Mouse (Mus musculus) kidney, embryonic 15.5 days (tissue): ENCODE data around the gene Pabpc4. TPM values are rescaled to one million over a fixed set of nuclear protein-coding genes. Genes with fewer than 3 reads are reported as not detected.
"Not testable (repeated sequence)": the region's sequence is repeated elsewhere in the genome, so short reads cannot be mapped to it uniquely, and the experiment has no call there.

Experiments
- ATAC-seq: fragments of 200-750 bp; cut with Nextera tagmentation; replicated peaks from 2 replicates; pipeline ENCODE4 v1.8.0; 2017; ENCODE audit warnings: moderate TSS enrichment; ENCODE audit not compliant: low FRiP score
- H3K27ac ChIP-seq: fragments of 300-500 bp; sonication (generic); 2 replicates; pipeline ENCODE4 v1.5.1; 2015; ENCODE audit warnings: mild to moderate bottlenecking, inconsistent platforms
- H3K27me3 ChIP-seq: fragments of 300-500 bp; sonication (generic); 2 replicates; pipeline ENCODE4 v1.6.1; 2015; ENCODE audit warnings: inconsistent platforms
- H3K36me3 ChIP-seq: fragments of 300-500 bp; sonication (generic); 2 replicates; pipeline ENCODE4 v1.6.1; 2015; ENCODE audit warnings: inconsistent platforms
- H3K4me1 ChIP-seq: fragments of 300-500 bp; sonication (generic); 2 replicates; pipeline ENCODE4 v1.6.1; 2015; ENCODE audit warnings: inconsistent platforms
- H3K4me2 ChIP-seq: fragments of 300-500 bp; sonication (generic); 2 replicates; pipeline ENCODE4 v1.6.1; 2015; ENCODE audit warnings: moderate library complexity, mild to moderate bottlenecking, inconsistent platforms
- H3K4me3 ChIP-seq: fragments of 300-500 bp; sonication (generic); replicated peaks from 2 replicates; pipeline ENCODE4 v1.5.1; 2015; ENCODE audit warnings: mild to moderate bottlenecking, inconsistent platforms
- H3K9ac ChIP-seq: fragments of 300-500 bp; sonication (generic); 2 replicates; pipeline ENCODE4 v1.6.1; 2015; ENCODE audit warnings: mild to moderate bottlenecking, inconsistent platforms
- H3K9me3 ChIP-seq: fragments of 300-500 bp; sonication (generic); replicated peaks from 2 replicates; pipeline ENCODE4 v1.6.1; 2016; ENCODE audit warnings: inconsistent platforms
- WGBS: fragments of 180-500 bp; shearing (Covaris S2); methylation state at CpG from one replicate; pipeline ENCODE4 v1.1.7; 2015; ENCODE audit warnings: mixed read lengths; 5-methylcytosine and 5-hydroxymethylcytosine counted together
- polyA plus RNA-seq: library from polyadenylated mRNA; unstranded; fragments of >200 nt; fragmentation: Nextera tagmentation; extraction: Ambion mirVana; gene quantifications from 2 replicates; pipeline ENCODE4 v1.2.1, GENCODE M21; 2015

Pabpc4 gene
- polyA plus RNA-seq, 1 experiment from 2014 or later = 47.4 TPM

GRCm38 (mm10) chr4:123252214-123252613 lies 9.9 kb upstream of the Pabpc4 start:
- Histone ChIP-seq H3K4me2 (no peak overlapping the region), H3K27me3 (peaks cover 4% of the 10 kb centered on the region; the same call in 1 of the 2 replicates), H3K4me1 (peaks cover 35% of the 10 kb centered on the region), H3K36me3 (no peaks in the 10 kb centered on the region), H3K9ac (no peak overlapping the region), H3K4me3 (no peak overlapping the region), H3K9me3 (no peaks in the 10 kb centered on the region), H3K27ac (no peak overlapping the region)
- ATAC-seq = no peak
- 70% methylated on average over 5 of the region's 5 CpGs for WGBS

- Histone ChIP-seq H3K4me3 (no peak overlapping the region), H3K9me3 (no peaks in the 10 kb centered on the region), H3K36me3 (no peaks in the 10 kb centered on the region), H3K27ac (no peak overlapping the region), H3K9ac (no peak overlapping the region), H3K4me2 (no peak overlapping the region), H3K4me1 (peaks cover 15% of the 10 kb centered on the region), H3K27me3 (peaks cover 4% of the 10 kb centered on the region; the same call in 1 of the 2 replicates)
- ATAC-seq = no peak
- WGBS = 17% methylated on average over 5 of the region's 5 CpGs
These were observed 7.5 kb upstream of the Pabpc4 start for GRCm38 (mm10) chr4:123254617-123255016.

DNA sequence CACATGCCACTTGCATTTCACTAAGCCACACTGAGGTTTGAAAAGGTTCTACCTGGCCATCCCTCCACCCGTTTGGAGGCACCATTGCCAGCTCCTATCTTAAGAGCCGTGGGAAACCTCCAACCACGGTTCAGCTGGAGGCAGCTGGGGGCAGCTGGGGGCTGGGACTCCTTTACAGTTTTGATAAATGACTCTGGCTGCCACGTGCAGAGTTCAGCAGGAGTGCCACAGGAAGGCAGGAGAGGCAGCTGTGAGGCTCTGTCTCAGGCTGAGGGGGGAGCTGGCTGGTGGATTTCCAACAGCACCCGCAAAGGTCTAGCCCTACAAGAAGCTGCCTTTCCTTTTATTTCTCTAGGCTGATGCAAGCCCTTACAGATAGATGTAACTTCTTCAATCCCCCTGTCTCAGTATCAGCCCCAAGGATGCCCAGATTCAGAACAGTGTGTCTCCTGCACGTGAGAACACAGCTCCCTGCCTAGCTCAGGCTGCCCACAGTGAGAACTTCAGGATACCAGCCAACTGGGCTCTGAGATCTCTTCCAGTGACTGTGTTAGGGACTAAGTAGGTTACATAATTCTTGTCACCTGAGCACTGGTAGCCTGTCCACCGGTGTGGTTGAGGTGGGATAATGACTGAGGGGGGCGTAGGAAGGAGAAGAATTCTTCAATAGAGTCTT lies 1.9 kb upstream of the Pabpc4 start:
- Histone ChIP-seq H3K9ac (no peak overlapping the region), H3K27ac (no peak overlapping the region), H3K4me2 (0 out of 2 replicates have a peak overlapping the region, but pooled peaks have one; percentile 7), H3K4me1 (peaks cover 16% of the 10 kb centered on the region), H3K9me3 (no peaks in the 10 kb centered on the region), H3K4me3 (no peak overlapping the region), H3K27me3 (peaks cover 4% of the 10 kb centered on the region; the same call in 1 of the 2 replicates), H3K36me3 (no peaks in the 10 kb centered on the region)
- 23% methylated on average over 8 of the region's 8 CpGs for WGBS
- ATAC-seq = peak; percentile 81; the same call in 1 of the 2 replicates

DNA sequence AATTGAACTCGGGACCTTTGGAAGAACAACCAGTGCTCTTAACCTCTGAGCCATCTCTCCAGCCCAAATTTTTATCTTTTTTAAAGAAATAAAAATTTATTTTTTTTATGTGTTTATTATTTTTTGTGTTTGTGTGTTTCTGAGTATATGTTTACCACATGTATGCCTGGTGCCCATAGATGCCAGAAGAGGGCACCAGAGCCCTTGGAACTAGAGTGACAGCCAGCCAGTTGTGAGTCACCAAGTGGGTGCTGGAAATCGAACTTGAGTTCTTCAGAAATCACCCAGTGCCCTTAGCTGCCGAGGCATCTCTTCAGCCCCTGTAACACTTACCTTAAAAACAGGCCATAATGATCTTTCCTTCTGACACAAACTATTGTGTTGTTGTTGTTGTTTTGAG lies 8.9 kb downstream of the Pabpc4 start:
- no peaks in the 10 kb centered on the region for H3K36me3 ChIP-seq
- no peaks in the 10 kb centered on the region for H3K9me3 ChIP-seq
- H3K4me3 ChIP-seq = no peak overlapping the region
- no peaks in the 10 kb centered on the region for H3K27me3 ChIP-seq
- H3K9ac ChIP-seq = no peak overlapping the region
- no peaks in the 10 kb centered on the region for H3K4me1 ChIP-seq
- WGBS = 88% methylated on average over 3 of the region's 3 CpGs
- H3K27ac ChIP-seq = no peak overlapping the region
- ATAC-seq = no peak
- H3K4me2 ChIP-seq = no peak overlapping the region

DNA sequence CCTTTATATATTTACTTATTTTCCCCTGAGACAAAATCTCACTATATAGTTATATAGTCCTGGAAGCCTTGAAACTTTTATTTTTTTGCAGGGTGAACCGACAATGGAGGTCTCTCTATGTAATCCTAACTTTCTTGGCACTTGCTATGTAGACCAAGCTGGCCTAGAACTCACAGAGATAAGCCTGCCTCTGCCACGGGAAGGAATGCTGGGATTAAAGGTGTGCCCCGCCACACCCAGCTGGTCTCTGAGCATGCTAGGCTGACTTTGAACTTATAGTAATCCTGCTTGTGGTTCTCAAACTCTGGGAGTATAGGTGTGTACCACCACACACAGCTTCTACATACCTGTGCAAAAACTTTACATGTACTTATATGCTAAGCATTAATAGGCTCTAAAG lies 18.0 kb downstream of the Pabpc4 start:
- 76% methylated on average over 3 of the region's 3 CpGs for WGBS
- no peak overlapping the region for H3K27ac ChIP-seq
- no peak overlapping the region for H3K4me2 ChIP-seq
- peaks cover 15% of the 10 kb centered on the region for H3K4me1 ChIP-seq
- H3K9ac ChIP-seq = no peak overlapping the region
- no peaks in the 10 kb centered on the region for H3K36me3 ChIP-seq
- no peak overlapping the region for H3K4me3 ChIP-seq
- H3K27me3 ChIP-seq = no peaks in the 10 kb centered on the region
- no peak for ATAC-seq
- H3K9me3 ChIP-seq = no peaks in the 10 kb centered on the region

DNA sequence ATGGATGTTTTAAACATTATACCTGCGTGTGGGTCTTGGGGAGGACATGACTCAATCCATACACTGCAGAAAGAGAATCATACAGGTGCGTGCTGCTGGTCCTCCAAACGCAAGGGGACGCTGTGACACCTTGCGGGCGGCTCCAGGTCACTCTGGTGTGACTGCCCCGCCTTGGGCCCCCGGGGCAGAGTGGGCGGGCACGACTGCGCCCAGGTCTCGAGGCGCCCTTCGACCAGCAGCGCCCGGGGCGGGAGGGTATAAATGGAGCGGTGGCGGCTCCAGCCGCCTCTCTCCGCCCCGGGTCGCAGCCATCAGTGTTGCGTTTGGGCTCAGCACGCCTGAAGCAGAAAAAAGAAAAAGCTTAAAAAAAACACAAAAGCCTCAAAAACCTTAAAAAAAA lies 20.3 kb downstream of the Pabpc4 start:
- Histone ChIP-seq H3K4me1 (peaks cover 33% of the 10 kb centered on the region), H3K4me2 (peak overlapping the region; percentile 80), H3K4me3 (peak overlapping the region; percentile 59), H3K9ac (peak overlapping the region; percentile 53; the same call in 1 of the 2 replicates), H3K27me3 (no peaks in the 10 kb centered on the region), H3K9me3 (no peaks in the 10 kb centered on the region), H3K27ac (peak overlapping the region; percentile 85), H3K36me3 (peaks cover 14% of the 10 kb centered on the region)
- under 1% methylated on average over 25 of the region's 25 CpGs for WGBS
- peak; percentile 93 for ATAC-seq

- Histone ChIP-seq H3K36me3 (peaks cover 19% of the 10 kb centered on the region), H3K4me2 (peak overlapping the region; percentile 80), H3K27ac (peak overlapping the region; percentile 85), H3K4me1 (peaks cover 36% of the 10 kb centered on the region), H3K4me3 (peak overlapping the region; percentile 59), H3K9ac (peak overlapping the region; percentile 53)
- ATAC-seq = peak; percentile 57
- not testable (repeated sequence) for H3K9me3 ChIP-seq, H3K27me3 ChIP-seq
- WGBS = under 1% methylated on average over 38 of the region's 55 CpGs
These were observed 20.9 kb downstream of the Pabpc4 start for GRCm38 (mm10) chr4:123282915-123283674.

- Histone ChIP-seq H3K36me3 (peaks cover 25% of the 10 kb centered on the region), H3K4me2 (peak overlapping the region; percentile 80), H3K9ac (peak overlapping the region; percentile 53), H3K27ac (0 out of 2 replicates have a peak overlapping the region, but pooled peaks have one; percentile 45), H3K4me3 (peak overlapping the region; percentile 59), H3K4me1 (peaks cover 36% of the 10 kb centered on the region)
- not testable (repeated sequence) for ATAC-seq, H3K9me3 ChIP-seq, H3K27me3 ChIP-seq
- WGBS = under 1% methylated on average over 15 of the region's 15 CpGs
These were observed 21.5 kb downstream of the Pabpc4 start for GRCm38 (mm10) chr4:123283675-123284064.

- ATAC-seq = no peak
- Histone ChIP-seq H3K9ac (peak overlapping the region; percentile 53), H3K36me3 (peaks cover 38% of the 10 kb centered on the region), H3K27me3 (no peaks in the 10 kb centered on the region), H3K9me3 (no peaks in the 10 kb centered on the region), H3K4me1 (peaks cover 36% of the 10 kb centered on the region), H3K27ac (no peak overlapping the region; the same call in 1 of the 2 replicates), H3K4me2 (peak overlapping the region; percentile 80), H3K4me3 (peak overlapping the region; percentile 59)
- WGBS = 63% methylated on average over 6 of the region's 6 CpGs
These were observed 22.8 kb downstream of the Pabpc4 start for GRCm38 (mm10) chr4:123284731-123285624.

DNA sequence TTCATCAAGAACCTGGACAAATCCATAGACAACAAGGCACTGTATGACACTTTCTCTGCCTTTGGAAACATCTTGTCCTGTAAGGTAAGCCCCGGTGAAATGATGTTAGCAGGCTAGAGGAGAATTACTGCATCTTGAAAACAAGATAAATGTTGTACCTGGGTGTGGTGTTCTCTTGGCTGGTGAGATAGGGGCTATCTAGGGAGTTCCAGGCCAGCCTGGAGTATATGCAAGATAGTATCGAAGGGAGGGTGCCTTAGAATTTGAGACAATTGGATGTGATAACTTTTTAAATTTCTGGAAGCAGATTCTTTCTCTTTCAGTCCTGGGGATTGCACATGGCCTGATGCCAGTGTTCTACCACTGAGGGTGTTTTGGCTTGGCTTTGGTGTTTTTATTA lies 24.6 kb downstream of the Pabpc4 start:
- Histone ChIP-seq H3K4me2 (no peak overlapping the region), H3K27me3 (no peaks in the 10 kb centered on the region), H3K4me3 (no peak overlapping the region), H3K9ac (no peak overlapping the region), H3K36me3 (peaks cover 56% of the 10 kb centered on the region), H3K4me1 (peaks cover 36% of the 10 kb centered on the region), H3K9me3 (no peaks in the 10 kb centered on the region), H3K27ac (no peak overlapping the region)
- 85% methylated on average over 2 of the region's 2 CpGs for WGBS
- ATAC-seq = no peak

GRCm38 (mm10) chr4:123289038-123289437 lies 26.9 kb downstream of the Pabpc4 start:
- Histone ChIP-seq H3K27me3 (no peaks in the 10 kb centered on the region), H3K4me2 (no peak overlapping the region), H3K4me3 (no peak overlapping the region), H3K9ac (no peak overlapping the region), H3K36me3 (peaks cover 79% of the 10 kb centered on the region), H3K27ac (no peak overlapping the region), H3K9me3 (no peaks in the 10 kb centered on the region), H3K4me1 (peaks cover 32% of the 10 kb centered on the region)
- 90% methylated on average over 12 of the region's 12 CpGs for WGBS
- no peak for ATAC-seq
